Mouse (Mus musculus) gastrocnemius, adult 8-10 months (tissue): ENCODE measurements at regions not wholly inside any gene's neighbourhood (a gene's known extent, or its start where the extent isn't known, plus 50 kb on each side); places are given as distances from the start of the nearest gene placed in this dataset.

Experiments
- DNase-seq, 2 experiments: peaks; one replicate each; pipeline ENCODE4 v3.0.0; 2022; ENCODE audit warnings: low spot score in 2 of 2

GRCm38 (mm10) chr17:9907077-9907476 is 237.6 kb upstream of the Pabpc6 start:
- DNase-seq = no peak

DNA sequence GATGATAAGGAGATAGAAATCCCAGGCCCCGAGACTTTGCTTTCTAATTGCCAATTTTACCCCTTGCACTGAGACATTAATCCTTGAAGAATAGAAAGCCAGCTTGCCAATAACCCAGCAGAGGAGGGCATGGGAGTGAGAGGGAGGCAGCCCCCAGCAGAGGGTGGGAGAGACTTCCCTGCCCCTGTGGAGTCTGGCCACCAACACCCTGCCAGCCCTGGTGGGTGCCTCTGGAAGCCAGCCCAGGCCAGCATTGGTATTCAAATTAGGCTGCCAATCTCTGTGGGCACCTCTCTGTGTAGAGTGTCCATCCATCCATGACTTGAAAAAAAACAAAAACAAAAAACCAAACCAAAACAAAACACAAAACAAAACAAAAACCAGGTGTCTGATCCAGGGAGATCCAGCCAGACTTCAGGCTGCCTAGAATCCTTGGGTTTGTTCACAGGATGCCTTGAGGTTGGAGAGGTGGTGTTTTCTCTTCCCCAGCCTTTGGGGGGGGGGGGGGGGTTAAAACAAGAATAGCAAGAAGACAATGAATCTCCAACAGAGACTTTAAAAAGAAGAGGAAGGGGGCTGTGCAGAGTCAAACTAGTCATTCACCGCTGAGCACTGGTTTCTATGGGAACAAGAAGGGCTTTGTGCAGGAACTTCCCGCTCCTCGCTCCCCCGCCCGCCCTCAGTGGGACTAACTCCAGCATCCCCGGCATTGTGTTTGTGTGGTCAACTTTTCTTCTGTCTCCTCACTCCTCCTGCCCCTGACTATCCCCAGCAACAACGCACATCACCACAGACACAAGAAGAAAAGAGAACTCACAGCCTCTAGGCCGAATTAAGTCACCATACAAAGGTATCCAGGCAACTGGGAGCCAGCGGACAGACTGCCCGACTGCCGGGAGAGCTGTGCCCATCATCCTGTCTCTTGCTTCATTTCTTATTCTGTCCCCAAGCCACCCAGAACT is 236.3 kb upstream of the Pabpc6 start:
- no peak for DNase-seq

DNA sequence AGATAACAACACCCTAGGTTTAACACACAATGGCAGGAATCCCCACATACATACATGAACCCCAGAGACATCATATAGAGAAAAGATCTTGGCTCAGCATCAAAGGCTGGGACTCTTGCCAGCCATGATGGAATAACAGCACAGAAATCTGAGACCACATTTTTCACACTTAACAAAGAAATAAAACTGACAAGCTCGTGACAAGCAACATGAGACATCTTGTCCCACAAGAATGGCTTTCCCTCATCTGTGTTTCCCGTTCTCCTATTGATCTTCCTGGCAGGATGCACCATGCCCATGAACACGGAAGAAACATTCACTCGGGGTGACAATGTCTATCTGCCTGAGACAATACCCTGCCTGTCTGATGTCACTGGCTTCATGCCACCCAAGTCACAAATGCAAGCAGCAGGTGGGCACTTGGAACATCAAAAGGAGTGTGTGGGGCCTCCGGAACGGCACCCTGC is 235.0 kb upstream of the Pabpc6 start:
- DNase-seq = no peak

GRCm38 (mm10) chr17:9903313-9903712 is 233.8 kb upstream of the Pabpc6 start:
- DNase-seq = no peak

DNA sequence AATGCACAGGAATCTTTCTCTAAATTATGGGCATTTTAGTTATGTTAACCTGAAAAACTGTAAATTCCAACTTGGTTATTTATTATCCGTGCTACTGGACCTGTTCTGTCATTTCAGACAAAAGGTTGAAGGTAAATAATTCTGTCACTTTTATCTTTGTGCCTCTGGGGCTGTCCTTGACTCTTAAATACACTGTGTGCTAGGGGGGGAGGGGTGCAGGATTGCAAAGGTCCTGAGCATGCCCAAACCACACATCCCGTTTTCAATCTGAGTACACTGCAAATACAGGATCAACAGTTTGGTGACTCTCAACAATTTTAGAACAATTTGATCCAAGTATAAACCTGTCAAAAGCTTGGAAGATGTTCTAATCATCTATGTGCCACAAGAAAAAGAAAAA is 227.4 kb upstream of the Pabpc6 start:
- DNase-seq = no peak

DNA sequence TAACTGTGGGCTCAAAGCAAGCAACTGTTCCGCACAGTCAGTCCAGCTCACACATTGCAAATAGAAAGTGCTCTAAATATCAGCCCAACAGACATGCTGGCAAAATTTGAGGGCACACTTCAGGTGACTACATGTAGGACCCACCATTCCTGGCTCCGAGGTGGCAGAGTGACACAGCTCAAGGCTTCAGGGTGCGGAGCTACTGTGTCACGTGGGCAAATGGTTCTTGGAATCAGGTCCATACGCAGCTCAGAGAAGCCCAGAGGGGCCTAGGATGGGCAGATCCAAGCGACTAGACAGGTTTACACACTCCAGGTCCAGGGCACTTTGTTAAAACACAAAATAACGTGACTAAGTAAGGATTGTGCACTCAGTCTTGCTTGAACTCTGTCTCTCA is 226.2 kb upstream of the Pabpc6 start:
- no peak for DNase-seq

- DNase-seq = peak; percentile 68 to 74
These were observed 225.5 kb upstream of the Pabpc6 start for GRCm38 (mm10) chr17:9894828-9895685.

- no peak for DNase-seq
These were observed 224.4 kb upstream of the Pabpc6 start for GRCm38 (mm10) chr17:9893966-9894365.

DNA sequence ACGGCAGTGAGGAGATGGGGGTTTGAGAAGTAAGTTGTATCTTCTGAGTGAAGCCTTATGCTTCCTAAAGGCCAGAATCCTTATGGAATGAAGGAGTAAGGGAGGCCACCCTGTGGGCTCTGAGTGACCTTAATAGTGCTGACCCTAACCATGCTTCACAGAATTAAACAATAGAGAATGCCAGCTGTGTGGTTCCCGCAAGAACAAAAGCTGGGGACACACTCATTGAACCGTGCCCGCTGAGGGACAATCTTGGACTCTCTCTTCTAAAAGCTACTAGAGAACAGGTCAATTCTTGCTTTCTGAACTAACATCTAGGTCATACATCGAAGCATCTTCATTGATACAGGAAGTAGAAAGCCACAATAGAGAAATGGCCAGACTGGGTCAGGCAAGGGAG is 223.3 kb upstream of the Pabpc6 start:
- DNase-seq = no peak

GRCm38 (mm10) chr17:9892141-9892540 is 222.6 kb upstream of the Pabpc6 start:
- no peak for DNase-seq

DNA sequence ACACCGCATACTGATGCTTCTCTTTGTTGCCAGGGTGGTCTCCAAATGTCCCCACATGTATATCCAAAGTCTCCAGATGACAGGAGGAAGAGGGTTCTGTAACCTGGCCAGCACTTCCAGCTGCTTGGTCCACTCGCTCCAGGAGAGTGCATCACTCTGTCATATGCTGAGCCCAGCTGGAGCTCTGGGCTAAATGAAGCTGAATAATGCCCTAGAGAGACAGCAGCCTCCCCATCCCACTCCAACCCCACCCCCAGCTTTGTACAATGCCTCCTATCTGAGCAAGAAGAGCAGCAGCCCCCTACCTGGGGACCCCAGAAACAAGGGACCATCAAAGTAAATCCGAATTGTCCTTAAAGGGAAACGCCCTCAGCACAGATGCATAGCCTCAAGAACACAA is 219.0 kb upstream of the Pabpc6 start:
- no peak for DNase-seq

DNA sequence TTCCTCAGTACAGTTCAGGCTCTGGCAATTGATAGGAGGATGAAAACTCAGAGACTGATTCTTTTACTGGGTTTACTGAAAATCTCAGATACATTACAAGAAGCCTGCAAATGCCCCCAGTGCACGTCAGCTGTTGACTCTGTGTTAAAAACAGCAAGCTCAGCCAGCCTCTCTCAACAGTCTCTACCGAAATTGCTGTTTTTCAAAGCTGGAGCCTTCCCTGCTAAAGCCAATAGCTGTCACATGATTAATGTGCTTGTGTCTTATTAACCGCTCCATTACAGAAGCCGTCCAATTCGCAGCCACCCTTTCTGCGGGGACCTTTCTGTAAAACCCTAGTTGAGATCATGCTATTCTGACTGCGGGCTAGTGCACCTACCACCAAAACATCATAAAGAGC is 215.6 kb upstream of the Pabpc6 start:
- DNase-seq = no peak

- no peak for DNase-seq
These were observed 213.2 kb upstream of the Pabpc6 start for GRCm38 (mm10) chr17:9882639-9883226.

DNA sequence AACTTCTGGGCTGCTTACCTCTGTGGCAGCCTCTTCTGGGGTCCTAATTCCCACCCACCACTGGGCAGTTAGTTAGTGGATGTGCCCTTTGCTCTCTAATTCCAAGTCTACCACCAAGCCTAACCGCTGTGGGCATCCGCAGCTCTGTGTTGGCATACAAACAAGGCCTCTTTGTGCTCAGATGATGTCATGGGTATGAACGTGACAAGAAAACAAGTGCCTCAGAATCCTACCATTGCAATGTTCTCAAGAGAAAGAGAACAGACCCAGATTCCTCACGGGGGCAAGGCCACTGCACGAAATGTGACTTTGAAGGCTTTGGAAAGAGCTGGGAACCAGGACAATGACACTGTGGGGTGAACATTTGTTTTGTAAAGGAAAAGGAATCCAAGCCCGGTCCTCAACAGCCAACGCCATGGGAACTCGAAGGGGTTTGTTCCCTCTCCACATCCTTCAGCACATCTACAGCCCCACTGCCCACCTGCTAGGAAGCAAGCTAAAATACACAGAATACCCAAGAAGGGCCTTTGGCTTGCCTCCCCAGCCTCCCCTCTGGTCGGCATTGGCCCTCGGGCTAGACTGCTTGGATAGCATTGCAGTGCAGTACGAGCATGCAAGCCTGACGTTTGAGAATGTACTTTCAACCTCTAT is 210.2 kb upstream of the Pabpc6 start:
- DNase-seq = no peak

- DNase-seq = no peak
These were observed 204.2 kb upstream of the Pabpc6 start for GRCm38 (mm10) chr17:9873695-9874094.

GRCm38 (mm10) chr17:9870237-9870636 is 200.7 kb upstream of the Pabpc6 start:
- DNase-seq = no peak

DNA sequence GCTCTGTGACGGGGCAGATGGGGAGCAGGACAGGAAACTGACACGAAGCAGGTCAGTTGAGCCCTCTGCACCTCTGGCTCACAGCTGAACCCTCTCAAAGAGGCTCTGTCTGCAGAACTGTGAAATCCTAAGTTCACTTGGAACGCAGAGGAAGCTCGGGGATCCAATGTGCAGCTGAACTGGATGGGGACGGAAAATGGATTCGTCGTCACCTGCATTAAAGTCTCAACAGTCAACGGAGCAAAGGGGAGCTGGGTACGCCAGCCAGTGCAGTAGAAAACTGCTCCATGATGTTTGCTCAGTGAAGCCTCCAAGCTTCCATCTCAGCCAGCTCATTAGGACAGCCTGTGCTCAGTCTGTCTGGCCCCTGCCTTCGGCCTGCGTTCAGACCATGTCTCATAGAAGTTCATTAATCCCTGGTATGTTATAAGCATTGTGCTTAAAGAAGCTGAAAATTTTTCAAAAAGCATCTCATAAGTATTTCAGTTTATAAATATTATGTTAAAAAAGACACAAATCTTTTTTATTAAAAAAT is 199.3 kb upstream of the Pabpc6 start:
- no peak for DNase-seq

- no peak for DNase-seq
These were observed 194.7 kb upstream of the Pabpc6 start for GRCm38 (mm10) chr17:9864254-9864653.

GRCm38 (mm10) chr17:9861923-9862854 is 192.7 kb upstream of the Pabpc6 start:
- DNase-seq = no peak

DNA sequence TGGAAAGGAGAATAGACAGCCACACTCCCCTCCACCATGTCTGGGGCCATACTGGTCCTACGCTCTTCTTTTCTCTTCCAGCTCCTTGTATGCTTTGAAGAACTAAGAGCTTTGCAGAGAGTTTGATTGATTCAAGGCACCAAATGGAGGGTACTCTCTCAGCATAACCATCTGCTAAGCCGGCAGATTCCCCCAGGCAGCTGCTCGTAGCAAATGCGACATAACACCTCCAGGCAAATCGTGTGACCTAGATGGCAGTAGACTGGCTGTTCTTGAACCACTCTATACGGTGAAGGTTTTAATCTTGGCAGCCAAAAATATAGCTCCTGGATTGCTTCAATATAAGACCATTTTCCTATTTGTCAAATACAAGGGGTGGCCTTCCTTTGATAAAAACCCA is 191.8 kb upstream of the Pabpc6 start:
- DNase-seq = no peak
